Mouse (Mus musculus): Measurements from ENCODE around the gene Mogat1.
A peak's percentile ranks its signal among the peaks of the same experiment; 100 is the strongest.
"Not testable (repeated sequence)": the region's sequence is repeated elsewhere in the genome, so short reads cannot be mapped to it uniquely, and the experiment has no call there.

Mogat1 gene

GRCm38 (mm10) chr1:78536310-78537164, 25.7 kb downstream of the Mogat1 start:
- peak; percentile 85 for DNase-seq (ENCODE audit: low spot score)

GRCm38 (mm10) chr1:78537494-78538010, 26.8 kb downstream of the Mogat1 start:
- peak; percentile 64 for DNase-seq (ENCODE audit: low spot score)

GRCm38 (mm10) chr1:78538396-78538795, 27.6 kb downstream of the Mogat1 start:
- DNase-seq (ENCODE audit: low spot score) = no peak

- DNase-seq (ENCODE audit: low spot score) = no peak
Observed at GRCm38 (mm10) chr1:78539166-78539565, 28.4 kb downstream of the Mogat1 start.

- not testable (repeated sequence) for DNase-seq (ENCODE audit: low spot score)
Observed at GRCm38 (mm10) chr1:78543631-78544030, 32.8 kb downstream of the Mogat1 start.

GRCm38 (mm10) chr1:78546258-78546657, 35.5 kb downstream of the Mogat1 start:
- DNase-seq (ENCODE audit: low spot score) = no peak

- DNase-seq (ENCODE audit: low spot score) = peak; percentile 64
Observed at GRCm38 (mm10) chr1:78548961-78549360, 38.2 kb downstream of the Mogat1 start.

- DNase-seq (ENCODE audit: low spot score) = no peak
Observed at GRCm38 (mm10) chr1:78554012-78554666, 43.3 kb downstream of the Mogat1 start.

- peak; percentile 16 for DNase-seq (ENCODE audit: low spot score)
Observed at GRCm38 (mm10) chr1:78566963-78567362, 56.2 kb downstream of the Mogat1 start.

- DNase-seq (ENCODE audit: low spot score) = peak; percentile 25
Observed at GRCm38 (mm10) chr1:78567421-78567820, 56.6 kb downstream of the Mogat1 start.

GRCm38 (mm10) chr1:78567834-78568507, 57.2 kb downstream of the Mogat1 start:
- DNase-seq (ENCODE audit: low spot score) = peak; percentile 35

GRCm38 (mm10) chr1:78569617-78570016, 58.8 kb downstream of the Mogat1 start:
- DNase-seq (ENCODE audit: low spot score) = peak; percentile 61

- no peak for DNase-seq (ENCODE audit: low spot score)
Observed at GRCm38 (mm10) chr1:78585080-78585479, 74.3 kb downstream of the Mogat1 start.

- no peak for DNase-seq (ENCODE audit: low spot score)
Observed at GRCm38 (mm10) chr1:78586986-78587385, 76.2 kb downstream of the Mogat1 start.
